Mouse (Mus musculus) B cell, adult 62 days (primary cell): ENCODE results near the gene Galk2. TPM values are rescaled to one million over a fixed set of nuclear protein-coding genes. Genes with fewer than 3 reads are reported as not detected.

ENCODE experiments used
- total RNA-seq: library from RNA; stranded (reverse); gene quantifications from 4 replicates; pipeline ENCODE4 v1.2.4, GENCODE M21; 2023

Galk2 gene
- 20.2 to 28.6 TPM (median 21.9 TPM) in 4 replicates for total RNA-seq

GRCm38 (mm10) chr2:125858521-125859280 lies at the start of gene Galk2, which contains the start of gene Cops2:
Gene Galk2, plus strand, starts transcription at chr2:125859109.
Gene Cops2, minus strand, starts transcription at chr2:125859139.

Other genes starting within 250 kb of the Galk2 start
- gene Cep152, start 234.0 kb upstream of the Galk2 start, total RNA-seq = 19.7 to 21.2 TPM (median 20.1 TPM) in 4 replicates
- 33.3 to 41.6 TPM (median 35.1 TPM) in 4 replicates for gene Eid1, start 186.0 kb upstream of the Galk2 start, total RNA-seq
- 0.21 to 0.29 TPM in 2 of 4 replicates, not detected in the others for gene Shc4, start 135.0 kb upstream of the Galk2 start, total RNA-seq
- 51.0 to 54.8 TPM (median 51.9 TPM) in 4 replicates for gene Secisbp2l, start 76.2 kb upstream of the Galk2 start, total RNA-seq
- gene Cops2, start within 50 bp of the Galk2 start, total RNA-seq = 57.7 to 85.6 TPM (median 68.6 TPM) in 4 replicates
- gene Fgf7, start 175.5 kb downstream of the Galk2 start, total RNA-seq = 0.21 to 0.72 TPM in 2 of 4 replicates, not detected in the others